Mouse (Mus musculus): ENCODE measurements around the gene Zyx. TPM values are rescaled to one million over a fixed set of nuclear protein-coding genes. Genes with fewer than 3 reads are reported as not detected.
A peak's percentile ranks its signal among the peaks of the same experiment; 100 is the strongest.

Gene Zyx
- 8,612 and 27,789 TPM in 2 replicates for polyA plus RNA-seq (2012; ENCODE audit: insufficient read depth, low replicate concordance)

- Histone ChIP-seq H3K4me3 (replicated peaks) (peak within 1 kb of the TSS; percentile 98), H3K4me1 (peaks cover 69% of the 10 kb centered on the region), H3K36me3 (replicated peaks; ENCODE audit: low read length) (peaks cover 45% of the 10 kb centered on the region), H3K27me3 (replicated peaks) (no peaks in the 10 kb centered on the region), H3K9me3 (no peaks in the 10 kb centered on the region)
- TF ChIP-seq GATA1 (IDR thresholded peaks at IDR 0.05; ENCODE audit: borderline replicate concordance, low read length) (no peak), FLI1 (IDR thresholded peaks at IDR 0.05; ENCODE audit: low read length) (peak; percentile 71)
Measured at GRCm38 (mm10) chr6:42349426-42350020, at the start of gene Zyx. Gene Zyx, plus strand, starts transcription at chr6:42349630.

GRCm38 (mm10) chr6:42309816-42310378 lies 39.5 kb upstream of the Zyx start:
- no peak for TF ChIP-seq FLI1 (IDR thresholded peaks at IDR 0.05; ENCODE audit: low read length)
- TF ChIP-seq GATA1 (IDR thresholded peaks at IDR 0.05; ENCODE audit: borderline replicate concordance, low read length), result no peak
- H3K9me3 ChIP-seq, result no peaks in the 10 kb centered on the region
- peaks cover 15% of the 10 kb centered on the region for H3K4me1 ChIP-seq
- H3K4me3 ChIP-seq (replicated peaks), result no peak overlapping the region
- H3K27me3 ChIP-seq (replicated peaks), result peaks cover 33% of the 10 kb centered on the region
- no peaks in the 10 kb centered on the region for H3K36me3 ChIP-seq (replicated peaks; ENCODE audit: low read length)

GRCm38 (mm10) chr6:42310427-42311053 lies 38.9 kb upstream of the Zyx start:
- Histone ChIP-seq H3K4me3 (replicated peaks) (no peak overlapping the region), H3K9me3 (no peaks in the 10 kb centered on the region), H3K4me1 (peaks cover 15% of the 10 kb centered on the region), H3K36me3 (replicated peaks; ENCODE audit: low read length) (no peaks in the 10 kb centered on the region), H3K27me3 (replicated peaks) (peaks cover 35% of the 10 kb centered on the region)
- TF ChIP-seq FLI1 (IDR thresholded peaks at IDR 0.05; ENCODE audit: low read length) (no peak), GATA1 (IDR thresholded peaks at IDR 0.05; ENCODE audit: borderline replicate concordance, low read length) (no peak)

GRCm38 (mm10) chr6:42318293-42318692 lies 31.1 kb upstream of the Zyx start:
- Histone ChIP-seq H3K4me1 (peaks cover 17% of the 10 kb centered on the region), H3K9me3 (no peaks in the 10 kb centered on the region; the same call in 1 of the 2 replicates), H3K27me3 (replicated peaks) (peaks cover 79% of the 10 kb centered on the region), H3K4me3 (replicated peaks) (peak overlapping the region; percentile 10), H3K36me3 (replicated peaks; ENCODE audit: low read length) (no peaks in the 10 kb centered on the region)
- TF ChIP-seq FLI1 (IDR thresholded peaks at IDR 0.05; ENCODE audit: low read length), result no peak
- no peak for TF ChIP-seq GATA1 (IDR thresholded peaks at IDR 0.05; ENCODE audit: borderline replicate concordance, low read length)

GRCm38 (mm10) chr6:42323371-42324066 lies 25.9 kb upstream of the Zyx start:
- TF ChIP-seq GATA1 (IDR thresholded peaks at IDR 0.05; ENCODE audit: borderline replicate concordance, low read length) (no peak), FLI1 (IDR thresholded peaks at IDR 0.05; ENCODE audit: low read length) (no peak)
- H3K4me1 ChIP-seq, result peaks cover 44% of the 10 kb centered on the region
- H3K9me3 ChIP-seq, result no peaks in the 10 kb centered on the region; the same call in 1 of the 2 replicates
- H3K36me3 ChIP-seq (replicated peaks; ENCODE audit: low read length), result no peaks in the 10 kb centered on the region
- peaks cover 58% of the 10 kb centered on the region for H3K27me3 ChIP-seq (replicated peaks)
- peak overlapping the region; percentile 90 for H3K4me3 ChIP-seq (replicated peaks)

- Histone ChIP-seq H3K36me3 (replicated peaks; ENCODE audit: low read length) (no peaks in the 10 kb centered on the region), H3K27me3 (replicated peaks) (peaks cover 54% of the 10 kb centered on the region), H3K4me3 (replicated peaks) (peak overlapping the region; percentile 90), H3K9me3 (no peaks in the 10 kb centered on the region; the same call in 1 of the 2 replicates), H3K4me1 (peaks cover 47% of the 10 kb centered on the region)
- TF ChIP-seq GATA1 (IDR thresholded peaks at IDR 0.05; ENCODE audit: borderline replicate concordance, low read length) (no peak), FLI1 (IDR thresholded peaks at IDR 0.05; ENCODE audit: low read length) (no peak)
Measured at GRCm38 (mm10) chr6:42324067-42324481, 25.4 kb upstream of the Zyx start.

- Histone ChIP-seq H3K9me3 (no peaks in the 10 kb centered on the region; the same call in 1 of the 2 replicates), H3K4me1 (peaks cover 47% of the 10 kb centered on the region), H3K27me3 (replicated peaks) (peaks cover 52% of the 10 kb centered on the region), H3K36me3 (replicated peaks; ENCODE audit: low read length) (no peaks in the 10 kb centered on the region), H3K4me3 (replicated peaks) (peak within 1 kb of the TSS; percentile 90)
- TF ChIP-seq GATA1 (IDR thresholded peaks at IDR 0.05; ENCODE audit: borderline replicate concordance, low read length), result no peak
Measured at GRCm38 (mm10) chr6:42324482-42325267, 24.8 kb upstream of the Zyx start, which contains the start of gene Fam131b. Gene Fam131b, minus strand, starts transcription at chr6:42324643.

GRCm38 (mm10) chr6:42325268-42325609 lies 24.2 kb upstream of the Zyx start:
- peak overlapping the region; percentile 90 for H3K4me3 ChIP-seq (replicated peaks)
- H3K9me3 ChIP-seq, result no peaks in the 10 kb centered on the region; the same call in 1 of the 2 replicates
- H3K27me3 ChIP-seq (replicated peaks), result peaks cover 49% of the 10 kb centered on the region
- no peak for TF ChIP-seq FLI1 (IDR thresholded peaks at IDR 0.05; ENCODE audit: low read length)
- no peak for TF ChIP-seq GATA1 (IDR thresholded peaks at IDR 0.05; ENCODE audit: borderline replicate concordance, low read length)
- no peaks in the 10 kb centered on the region for H3K36me3 ChIP-seq (replicated peaks; ENCODE audit: low read length)
- H3K4me1 ChIP-seq, result peaks cover 47% of the 10 kb centered on the region

- peaks cover 47% of the 10 kb centered on the region for H3K4me1 ChIP-seq
- H3K36me3 ChIP-seq (replicated peaks; ENCODE audit: low read length), result no peaks in the 10 kb centered on the region
- peaks cover 44% of the 10 kb centered on the region for H3K27me3 ChIP-seq (replicated peaks)
- H3K4me3 ChIP-seq (replicated peaks), result no peak overlapping the region
- no peaks in the 10 kb centered on the region; the same call in 1 of the 2 replicates for H3K9me3 ChIP-seq
- no peak for TF ChIP-seq FLI1 (IDR thresholded peaks at IDR 0.05; ENCODE audit: low read length)
- no peak for TF ChIP-seq GATA1 (IDR thresholded peaks at IDR 0.05; ENCODE audit: borderline replicate concordance, low read length)
Measured at GRCm38 (mm10) chr6:42326509-42326908, 22.9 kb upstream of the Zyx start.

Measured in megakaryocyte, embryonic 14.5 days (primary cell).